ENCODE assay signal across 9 mouse cellular contexts in genomic region chr12:79531809-79532798, GRCm38 (mm10).
DNase-seq lines count a peak whose midpoint lies in the region; ATAC-seq and TF ChIP-seq lines count a peak whose summit lies in the region.
"Had no signal": no experiment of that assay in that cellular context is flagged by ENCODE, and none has a peak within 500 bp of the region (broad histone marks: within the 10 kb centered on the region; RNA-seq: fewer than 3 reads in every experiment).

No protein-coding gene starts in this region.

- no peak for TF ChIP-seq CTCF in heart, postnatal 0 days (IDR thresholded peaks at IDR 0.05; ENCODE audit: low read depth)

- no peak overlapping the region for H3K4me3 ChIP-seq in heart, postnatal 0 days (ENCODE audit: low read depth, low read length)
- H3K4me3 ChIP-seq in limb, embryonic 12.5 days (replicated peaks), result no peak overlapping the region
- H3K4me3 ChIP-seq in neural tube, embryonic 15.5 days (replicated peaks), result no peak overlapping the region
- no peak overlapping the region for H3K4me3 ChIP-seq in hindbrain, embryonic 14.5 days (replicated peaks; ENCODE audit: low read length)

- H3K36me3 ChIP-seq in heart, postnatal 0 days (replicated peaks; ENCODE audit: control insufficient read depth, insufficient read depth, low read length), result no peaks in the 10 kb centered on the region
- no peaks in the 10 kb centered on the region for H3K36me3 ChIP-seq in limb, embryonic 12.5 days
- H3K36me3 ChIP-seq in neural tube, embryonic 15.5 days, result no peaks in the 10 kb centered on the region
- H3K36me3 ChIP-seq in hindbrain, embryonic 14.5 days (replicated peaks; ENCODE audit: control insufficient read depth, insufficient read depth), result no peaks in the 10 kb centered on the region

- no peak overlapping the region for H3K9ac ChIP-seq in heart, postnatal 0 days (replicated peaks; ENCODE audit: low read depth, low read length)
- no peak overlapping the region for H3K9ac ChIP-seq in limb, embryonic 12.5 days (replicated peaks)
- H3K9ac ChIP-seq in neural tube, embryonic 15.5 days (replicated peaks), result no peak overlapping the region
- no peak overlapping the region for H3K9ac ChIP-seq in hindbrain, embryonic 14.5 days

- H3K9me3 ChIP-seq in heart, postnatal 0 days (replicated peaks; ENCODE audit: control insufficient read depth, low read length), result 0 out of 2 replicates have a peak, but pooled peaks cover 3% of the 10 kb centered on the region
- peaks cover 6% of the 10 kb centered on the region; the same call in 1 of the 2 replicates for H3K9me3 ChIP-seq in limb, embryonic 12.5 days
- no peaks in the 10 kb centered on the region for H3K9me3 ChIP-seq in neural tube, embryonic 15.5 days (replicated peaks)
- H3K9me3 ChIP-seq in hindbrain, embryonic 14.5 days (ENCODE audit: control insufficient read depth, low read length), result peaks cover 5% of the 10 kb centered on the region; the same call in 1 of the 2 replicates

- peaks cover 28% of the 10 kb centered on the region for H3K4me1 ChIP-seq in heart, postnatal 0 days (ENCODE audit: control insufficient read depth, insufficient read depth)
- H3K4me1 ChIP-seq in limb, embryonic 12.5 days (replicated peaks), result peaks cover 52% of the 10 kb centered on the region
- 0 out of 2 replicates have a peak, but pooled peaks cover 5% of the 10 kb centered on the region for H3K4me1 ChIP-seq in neural tube, embryonic 15.5 days
- no peaks in the 10 kb centered on the region for H3K4me1 ChIP-seq in hindbrain, embryonic 14.5 days (replicated peaks; ENCODE audit: control insufficient read depth, insufficient read depth, low read length)

- 25% methylated on average over 5 of the region's 5 CpGs for WGBS in heart, postnatal 0 days
- 24% methylated on average over 5 of the region's 5 CpGs for WGBS in limb, embryonic 12.5 days
- WGBS in neural tube, embryonic 15.5 days, result 67% methylated on average over 5 of the region's 5 CpGs
- WGBS in hindbrain, embryonic 14.5 days, result 86% methylated on average over 5 of the region's 5 CpGs

- no peak overlapping the region for H3K4me2 ChIP-seq in heart, postnatal 0 days (ENCODE audit: low read depth, low read length)
- no peak overlapping the region for H3K4me2 ChIP-seq in limb, embryonic 12.5 days
- H3K4me2 ChIP-seq in neural tube, embryonic 15.5 days, result no peak overlapping the region
- no peak overlapping the region for H3K4me2 ChIP-seq in hindbrain, embryonic 14.5 days (replicated peaks)

- ATAC-seq in heart, postnatal 0 days (ENCODE audit: insufficient read depth, low read depth), result no peak
- ATAC-seq in limb, embryonic 12.5 days (ENCODE audit: insufficient number of reproducible peaks, insufficient read depth, low FRiP score, low TSS enrichment, low read depth), result no peak
- ATAC-seq in neural tube, embryonic 15.5 days (ENCODE audit: low FRiP score), result no peak
- no peak for ATAC-seq in hindbrain, embryonic 14.5 days (ENCODE audit: low FRiP score)

- H3K27me3 ChIP-seq in heart, postnatal 0 days (ENCODE audit: control insufficient read depth, insufficient read depth, low read length), result no peaks in the 10 kb centered on the region
- H3K27me3 ChIP-seq in limb, embryonic 12.5 days, result no peaks in the 10 kb centered on the region
- H3K27me3 ChIP-seq in neural tube, embryonic 15.5 days (replicated peaks), result no peaks in the 10 kb centered on the region
- H3K27me3 ChIP-seq in hindbrain, embryonic 14.5 days (ENCODE audit: control insufficient read depth, insufficient read depth, low read length), result no peaks in the 10 kb centered on the region

- DNase-seq in MN1 (ENCODE audit: low spot score), result peak; percentile 48
- peak; percentile 87 for DNase-seq in adipocyte (ENCODE audit: low spot score)
- DNase-seq in heart, postnatal 0 days (ENCODE audit: low spot score), result peak; percentile 42
- DNase-seq in left cerebral cortex, adult 8-10 months (ENCODE audit: low spot score in 2 of 2), result no peak
- DNase-seq in hindbrain, embryonic 14.5 days (ENCODE audit: low spot score), result no peak
- DNase-seq: cerebellum, adult 11-12 months had no signal

- H3K27ac ChIP-seq in heart, postnatal 0 days (ENCODE audit: low read depth), result peak overlapping the region; percentile 32
- H3K27ac ChIP-seq in limb, embryonic 12.5 days, result peak overlapping the region; percentile 87
- no peak overlapping the region for H3K27ac ChIP-seq in neural tube, embryonic 15.5 days (replicated peaks)
- no peak overlapping the region for H3K27ac ChIP-seq in hindbrain, embryonic 14.5 days
- H3K27ac ChIP-seq: macrophage had no signal

- no peak for TF ChIP-seq EP300 in heart, postnatal 0 days (IDR thresholded peaks at IDR 0.05; ENCODE audit: low read depth)

Comparison
In these comparisons a context has a peak if more than half of its experiments do, and no peak if none do; other contexts are left out.
1. DNase-seq: peak in MN1 (single experiment), adipocyte (single experiment) and heart, postnatal 0 days (single experiment); none in left cerebral cortex, adult 8-10 months (0 of 2) and hindbrain, embryonic 14.5 days (single experiment).
2. H3K27ac ChIP-seq: peak in heart, postnatal 0 days (single experiment) and limb, embryonic 12.5 days (single experiment); none in neural tube, embryonic 15.5 days (single experiment) and hindbrain, embryonic 14.5 days (single experiment).